Mouse (Mus musculus) neutrophil, adult 59 days (primary cell): Measurements from ENCODE around the gene Tex33. TPM values are rescaled to one million over a fixed set of nuclear protein-coding genes. Genes with fewer than 3 reads are reported as not detected.

Source experiments
- total RNA-seq, 2 experiments: library from RNA; stranded (reverse); gene quantifications; 1 replicate in 1 of 2; 2 replicates in 1 of 2; pipeline ENCODE4 v1.2.4; 2023

Tex33 gene
- total RNA-seq = under 1 TPM in 1 of 2 experiments, not detected in 1; 0.62 TPM

GRCm38 (mm10) chr15:78395478-78395962 is at the start of gene Tex33:
Tex33 (minus strand) TSS chr15:78395912.

GRCm38 (mm10) chr15:78428391-78429138 is 32.9 kb upstream of the Tex33 start, which contains the start of gene Kctd17:
Kctd17 (plus strand) TSS chr15:78428564.

GRCm38 (mm10) chr15:78406293-78406934 is 10.7 kb upstream of the Tex33 start, which contains the start of gene Mpst:
Mpst (plus strand) TSS chr15:78406416.

GRCm38 (mm10) chr15:78405517-78406211 is 10.0 kb upstream of the Tex33 start, which contains the start of gene Tst:
Tst (minus strand) TSS chr15:78405907.

Other genes starting within 250 kb of the Tex33 start
- 1 to 10 TPM; 8.4 to 8.9 TPM for gene Ift27, start 221.8 kb downstream of the Tex33 start, total RNA-seq
- gene Pvalb, start 189.5 kb downstream of the Tex33 start, total RNA-seq = 1 to 10 TPM in 1 of 2 experiments, not detected in 1; 1.0 TPM
- gene Ncf4, start 151.1 kb downstream of the Tex33 start, total RNA-seq = 100 to 1,000 TPM; 692 to 740 TPM
- 10 to 100 TPM; 22.7 to 27.4 TPM for gene Csf2rb2, start 90.2 kb downstream of the Tex33 start, total RNA-seq
- gene Csf2rb, start 70.2 kb downstream of the Tex33 start, total RNA-seq = 100 to 1,000 TPM; 200 to 241 TPM
- 10 to 100 TPM; 21.0 to 24.3 TPM for gene Tst, start 10.0 kb upstream of the Tex33 start, total RNA-seq
- gene Mpst, start 10.5 kb upstream of the Tex33 start, total RNA-seq = 10 to 100 TPM; 31.1 to 35.0 TPM
- 10 to 100 TPM in 1 of 2 experiments, 1 to 10 TPM in 1; 9.1 to 11.2 TPM for gene Kctd17, start 32.7 kb upstream of the Tex33 start, total RNA-seq
- gene Tmprss6, start 72.7 kb upstream of the Tex33 start, total RNA-seq = not detected
- under 1 TPM; 0.49 to 0.89 TPM for gene Il2rb, start 99.4 kb upstream of the Tex33 start, total RNA-seq
- under 1 TPM; 0.82 to 0.95 TPM for gene C1qtnf6, start 135.5 kb upstream of the Tex33 start, total RNA-seq
- gene Sstr3, start 148.8 kb upstream of the Tex33 start, total RNA-seq = not detected
- gene Rac2, start 176.9 kb upstream of the Tex33 start, total RNA-seq = 1,000 to 10,000 TPM; 1,469 to 1,484 TPM
- 100 to 1,000 TPM; 171 to 199 TPM for gene Cyth4, start 201.1 kb upstream of the Tex33 start, total RNA-seq